Mouse (Mus musculus): Measurements from ENCODE around the gene Dnmt1. TPM values are rescaled to one million over a fixed set of nuclear protein-coding genes. Genes with fewer than 3 reads are reported as not detected.

Dnmt1 gene
- total and polyA plus RNA-seq, 2 experiments from 2014 or later, result 42.1 to 94.6 TPM

GRCm38 (mm10) chr9:20862225-20862624, 97.5 kb downstream of the Dnmt1 start:
- no peak overlapping the region for H3K9ac ChIP-seq (replicated peaks; ENCODE audit: low read length, poor library complexity, severe bottlenecking)
- H3K4me3 ChIP-seq (ENCODE audit: low read depth, low read length), result no peak overlapping the region
- peaks cover 3% of the 10 kb centered on the region; the same call in 1 of the 2 replicates for H3K27me3 ChIP-seq (ENCODE audit: insufficient read depth, low read length)
- no peak for TF ChIP-seq CTCF (IDR thresholded peaks at IDR 0.05)
- DNase-seq (ENCODE audit: low spot score) (no peak), ATAC-seq (ENCODE audit: low FRiP score) (no peak)
- WGBS, result 59% methylated on average over 4 of the region's 4 CpGs
- no peak overlapping the region for H3K4me2 ChIP-seq (ENCODE audit: low read depth, low read length, poor library complexity, severe bottlenecking)
- H3K9me3 ChIP-seq (ENCODE audit: low read length), result no peaks in the 10 kb centered on the region
- H3K27ac ChIP-seq (ENCODE audit: low read depth, low read length), result no peak overlapping the region
- H3K36me3 ChIP-seq (ENCODE audit: insufficient read depth, low read length), result no peaks in the 10 kb centered on the region
- no peaks in the 10 kb centered on the region for H3K4me1 ChIP-seq (ENCODE audit: insufficient read depth, low read length)

DNA sequence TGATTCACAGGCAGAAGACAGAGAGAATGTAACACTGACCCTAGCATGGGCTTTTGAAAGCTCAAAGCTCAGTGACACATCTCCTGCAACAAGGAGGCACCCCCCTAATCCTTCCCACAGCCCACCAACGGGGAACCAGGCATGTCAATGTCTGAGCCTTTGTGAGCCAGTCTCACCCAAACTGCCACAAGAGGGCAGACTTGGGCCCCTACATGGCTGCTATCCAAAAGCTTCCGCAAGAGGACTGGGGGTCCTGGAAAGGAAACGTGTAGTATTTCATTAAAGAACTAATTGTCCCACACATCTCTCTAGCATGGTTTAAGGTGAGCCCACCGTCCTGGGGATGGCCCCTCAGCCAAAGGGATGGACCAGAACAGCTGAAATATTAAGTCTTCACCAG, 97.9 kb downstream of the Dnmt1 start:
- Histone ChIP-seq H3K4me3 (ENCODE audit: low read depth, low read length) (no peak overlapping the region), H3K4me1 (ENCODE audit: insufficient read depth, low read length) (no peaks in the 10 kb centered on the region), H3K27me3 (ENCODE audit: insufficient read depth, low read length) (peaks cover 3% of the 10 kb centered on the region; the same call in 1 of the 2 replicates), H3K9ac (replicated peaks; ENCODE audit: low read length, poor library complexity, severe bottlenecking) (no peak overlapping the region), H3K4me2 (ENCODE audit: low read depth, low read length, poor library complexity, severe bottlenecking) (no peak overlapping the region), H3K36me3 (ENCODE audit: insufficient read depth, low read length) (no peaks in the 10 kb centered on the region), H3K27ac (ENCODE audit: low read depth, low read length) (no peak overlapping the region), H3K9me3 (ENCODE audit: low read length) (no peaks in the 10 kb centered on the region)
- DNase-seq (ENCODE audit: low spot score), result peak; percentile 42
- 7% methylated on average over 4 of the region's 4 CpGs for whole genome bisulfite sequencing
- peak; percentile 63 for TF ChIP-seq CTCF (IDR thresholded peaks at IDR 0.05)
- ATAC-seq (ENCODE audit: low FRiP score), result no peak

DNA sequence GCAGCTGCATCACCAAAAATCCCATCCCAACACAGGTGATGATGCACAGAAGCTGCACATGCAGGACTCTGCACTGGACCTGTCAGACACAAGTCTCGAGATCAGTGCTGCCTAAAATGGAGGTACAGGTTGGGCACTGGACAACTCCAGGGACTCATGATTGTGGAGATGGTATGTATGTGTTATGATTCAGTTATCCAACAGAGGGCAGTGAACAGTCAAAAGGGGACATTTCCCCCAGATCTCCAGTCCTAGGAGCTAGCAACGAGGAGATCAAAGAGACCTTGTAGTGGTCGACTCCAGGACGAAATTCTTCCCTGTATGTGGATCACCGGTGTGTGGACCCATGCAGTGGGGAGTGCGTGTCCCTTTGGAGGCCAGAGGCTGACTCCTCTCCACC, 99.8 kb downstream of the Dnmt1 start:
- WGBS, result 55% methylated on average over 6 of the region's 6 CpGs
- H3K27ac ChIP-seq (ENCODE audit: low read depth, low read length), result no peak overlapping the region
- no peak overlapping the region for H3K4me2 ChIP-seq (ENCODE audit: low read depth, low read length, poor library complexity, severe bottlenecking)
- no peaks in the 10 kb centered on the region for H3K36me3 ChIP-seq (ENCODE audit: insufficient read depth, low read length)
- no peak for ATAC-seq (ENCODE audit: low FRiP score)
- DNase-seq (ENCODE audit: low spot score), result no peak
- H3K27me3 ChIP-seq (ENCODE audit: insufficient read depth, low read length), result peaks cover 3% of the 10 kb centered on the region; the same call in 1 of the 2 replicates
- no peak overlapping the region for H3K9ac ChIP-seq (replicated peaks; ENCODE audit: low read length, poor library complexity, severe bottlenecking)
- no peaks in the 10 kb centered on the region for H3K4me1 ChIP-seq (ENCODE audit: insufficient read depth, low read length)
- H3K4me3 ChIP-seq (ENCODE audit: low read depth, low read length), result no peak overlapping the region
- no peaks in the 10 kb centered on the region for H3K9me3 ChIP-seq (ENCODE audit: low read length)
- no peak for TF ChIP-seq CTCF (IDR thresholded peaks at IDR 0.05)

Small RNA genes within 50 kb of the gene (microRNA-seq; reads per million reads assigned to microRNA genes)
- not detected for gene Mir7081 (ENCODE audit: borderline number of aligned reads)

Other genes starting within 250 kb of the Dnmt1 start
- gene Olfm2, start 213.5 kb downstream of the Dnmt1 start, total RNA-seq (2014; rRNA removed), result 301 and 342 TPM in 2 replicates
- gene Olfm2, start 213.5 kb downstream of the Dnmt1 start, polyA plus RNA-seq (2015; fragmentation: Nextera tagmentation; extraction: Ambion mirVana), result 245 and 273 TPM in 2 replicates
- gene Col5a3, start 144.8 kb downstream of the Dnmt1 start, total RNA-seq (2014; rRNA removed), result 3.0 and 3.4 TPM in 2 replicates
- gene Col5a3, start 144.8 kb downstream of the Dnmt1 start, polyA plus RNA-seq (2015; fragmentation: Nextera tagmentation; extraction: Ambion mirVana), result 0.74 and 0.83 TPM in 2 replicates
- gene Rdh8, start 141.4 kb downstream of the Dnmt1 start, total RNA-seq (2014; rRNA removed), result not detected in 2 replicates
- gene Rdh8, start 141.4 kb downstream of the Dnmt1 start, polyA plus RNA-seq (2015; fragmentation: Nextera tagmentation; extraction: Ambion mirVana), result not detected in 2 replicates
- gene A230050P20Rik, start 91.2 kb downstream of the Dnmt1 start, total RNA-seq (2014; rRNA removed), result 21.5 and 30.6 TPM in 2 replicates
- gene A230050P20Rik, start 91.2 kb downstream of the Dnmt1 start, polyA plus RNA-seq (2015; fragmentation: Nextera tagmentation; extraction: Ambion mirVana), result 24.7 and 28.5 TPM in 2 replicates
- gene Angptl6, start 80.2 kb downstream of the Dnmt1 start, total RNA-seq (2014; rRNA removed), result 10.0 and 12.4 TPM in 2 replicates
- 13.4 and 17.0 TPM in 2 replicates for gene Angptl6, start 80.2 kb downstream of the Dnmt1 start, polyA plus RNA-seq (2015; fragmentation: Nextera tagmentation; extraction: Ambion mirVana)
- 42.0 and 52.6 TPM in 2 replicates for gene Ppan, start 71.7 kb downstream of the Dnmt1 start, total RNA-seq (2014; rRNA removed)
- gene Ppan, start 71.7 kb downstream of the Dnmt1 start, polyA plus RNA-seq (2015; fragmentation: Nextera tagmentation; extraction: Ambion mirVana), result 37.9 and 39.9 TPM in 2 replicates
- 95.7 and 102 TPM in 2 replicates for gene Eif3g, start 61.3 kb downstream of the Dnmt1 start, total RNA-seq (2014; rRNA removed)
- 227 and 232 TPM in 2 replicates for gene Eif3g, start 61.3 kb downstream of the Dnmt1 start, polyA plus RNA-seq (2015; fragmentation: Nextera tagmentation; extraction: Ambion mirVana)
- gene S1pr2, start 16.9 kb upstream of the Dnmt1 start, total RNA-seq (2014; rRNA removed), result 4.7 and 7.3 TPM in 2 replicates
- 5.5 and 7.2 TPM in 2 replicates for gene S1pr2, start 16.9 kb upstream of the Dnmt1 start, polyA plus RNA-seq (2015; fragmentation: Nextera tagmentation; extraction: Ambion mirVana)
- gene Mrpl4, start 42.9 kb upstream of the Dnmt1 start, total RNA-seq (2014; rRNA removed), result 62.9 and 80.9 TPM in 2 replicates
- 105 TPM in 2 replicates for gene Mrpl4, start 42.9 kb upstream of the Dnmt1 start, polyA plus RNA-seq (2015; fragmentation: Nextera tagmentation; extraction: Ambion mirVana)
- gene Icam1, start 56.1 kb upstream of the Dnmt1 start, total RNA-seq (2014; rRNA removed), result 4.5 and 5.2 TPM in 2 replicates
- gene Icam1, start 56.1 kb upstream of the Dnmt1 start, polyA plus RNA-seq (2015; fragmentation: Nextera tagmentation; extraction: Ambion mirVana), result 3.4 and 3.6 TPM in 2 replicates
- gene Icam4, start 69.5 kb upstream of the Dnmt1 start, total RNA-seq (2014; rRNA removed), result not detected in 2 replicates
- gene Icam4, start 69.5 kb upstream of the Dnmt1 start, polyA plus RNA-seq (2015; fragmentation: Nextera tagmentation; extraction: Ambion mirVana), result 0.30 TPM in 1 of 2 replicates, not detected in the other
- 6.3 and 7.7 TPM in 2 replicates for gene Icam5, start 72.2 kb upstream of the Dnmt1 start, total RNA-seq (2014; rRNA removed)
- 4.1 and 4.2 TPM in 2 replicates for gene Icam5, start 72.2 kb upstream of the Dnmt1 start, polyA plus RNA-seq (2015; fragmentation: Nextera tagmentation; extraction: Ambion mirVana)
- gene Zglp1, start 107.2 kb upstream of the Dnmt1 start, total RNA-seq (2014; rRNA removed), result 10.7 TPM in 1 of 2 replicates, not detected in the other
- gene Zglp1, start 107.2 kb upstream of the Dnmt1 start, polyA plus RNA-seq (2015; fragmentation: Nextera tagmentation; extraction: Ambion mirVana), result 0.20 TPM in 1 of 2 replicates, not detected in the other
- gene Gm49373, start 113.2 kb upstream of the Dnmt1 start, total RNA-seq (2014; rRNA removed), result 2.4 and 2.7 TPM in 2 replicates
- gene Gm49373, start 113.2 kb upstream of the Dnmt1 start, polyA plus RNA-seq (2015; fragmentation: Nextera tagmentation; extraction: Ambion mirVana), result 0.90 and 0.94 TPM in 2 replicates
- gene Fdx1l, start 113.7 kb upstream of the Dnmt1 start, total RNA-seq (2014; rRNA removed), result 67.3 and 81.3 TPM in 2 replicates
- gene Fdx1l, start 113.7 kb upstream of the Dnmt1 start, polyA plus RNA-seq (2015; fragmentation: Nextera tagmentation; extraction: Ambion mirVana), result 86.5 and 95.3 TPM in 2 replicates
- 2.1 and 5.8 TPM in 2 replicates for gene Gm38431, start 132.1 kb upstream of the Dnmt1 start, total RNA-seq (2014; rRNA removed)
- gene Gm38431, start 132.1 kb upstream of the Dnmt1 start, polyA plus RNA-seq (2015; fragmentation: Nextera tagmentation; extraction: Ambion mirVana), result 0.38 and 0.48 TPM in 2 replicates
- gene Raver1, start 132.1 kb upstream of the Dnmt1 start, total RNA-seq (2014; rRNA removed), result 38.7 and 41.0 TPM in 2 replicates
- gene Raver1, start 132.1 kb upstream of the Dnmt1 start, polyA plus RNA-seq (2015; fragmentation: Nextera tagmentation; extraction: Ambion mirVana), result 20.2 and 20.7 TPM in 2 replicates
- 9.8 and 9.9 TPM in 2 replicates for gene Tyk2, start 171.4 kb upstream of the Dnmt1 start, total RNA-seq (2014; rRNA removed)
- 4.8 and 5.4 TPM in 2 replicates for gene Tyk2, start 171.4 kb upstream of the Dnmt1 start, polyA plus RNA-seq (2015; fragmentation: Nextera tagmentation; extraction: Ambion mirVana)
- 29.0 and 37.7 TPM in 2 replicates for gene Cdc37, start 190.1 kb upstream of the Dnmt1 start, total RNA-seq (2014; rRNA removed)
- 179 and 186 TPM in 2 replicates for gene Cdc37, start 190.1 kb upstream of the Dnmt1 start, polyA plus RNA-seq (2015; fragmentation: Nextera tagmentation; extraction: Ambion mirVana)
- 40.7 and 46.5 TPM in 2 replicates for gene Pde4a, start 205.8 kb upstream of the Dnmt1 start, total RNA-seq (2014; rRNA removed)
- gene Pde4a, start 205.8 kb upstream of the Dnmt1 start, polyA plus RNA-seq (2015; fragmentation: Nextera tagmentation; extraction: Ambion mirVana), result 59.8 and 63.8 TPM in 2 replicates

Measured in midbrain, postnatal 0 days (tissue).